Mouse (Mus musculus): ENCODE data around the gene Usp49.

GRCm38 (mm10) chr17:47602289-47602688, 28.2 kb upstream of the Usp49 start:
- TF ChIP-seq CTCF (IDR thresholded peaks at IDR 0.05; ENCODE audit: extremely low read depth, insufficient read length, insufficient replicate concordance, low read depth, low read length) (no peak), POLR2A (IDR thresholded peaks at IDR 0.05; ENCODE audit: low read depth, low read length) (no peak)

Measured in small intestine, adult 2 months (tissue).